Mouse (Mus musculus) embryonic facial prominence, embryonic 15.5 days (tissue): Measurements from ENCODE around the gene Kcnq5. TPM values are rescaled to one million over a fixed set of nuclear protein-coding genes. Genes with fewer than 3 reads are reported as not detected.
"Not testable (repeated sequence)": the region's sequence is repeated elsewhere in the genome, so short reads cannot be mapped to it uniquely, and the experiment has no call there.

Source experiments
- ATAC-seq: fragments of 200-750 bp; cut with Nextera tagmentation; 2 replicates; pipeline ENCODE4 v1.8.0; 2017; ENCODE audit warnings: low read depth, moderate TSS enrichment; ENCODE audit not compliant: insufficient number of reproducible peaks, low FRiP score, low TSS enrichment
- H3K27ac ChIP-seq: fragments of 300-500 bp; sonication (generic); replicated peaks from 2 replicates; pipeline ENCODE4 v1.5.1; 2015; ENCODE audit warnings: mild to moderate bottlenecking, inconsistent platforms
- H3K27me3 ChIP-seq: fragments of 300-500 bp; sonication (generic); 2 replicates; pipeline ENCODE4 v1.6.1; 2015; ENCODE audit warnings: inconsistent platforms
- H3K36me3 ChIP-seq: fragments of 300-500 bp; sonication (generic); 2 replicates; pipeline ENCODE4 v1.6.1; 2015; ENCODE audit warnings: mild to moderate bottlenecking, inconsistent platforms
- H3K4me1 ChIP-seq: fragments of 300-500 bp; sonication (generic); 2 replicates; pipeline ENCODE4 v1.6.1; 2015; ENCODE audit warnings: inconsistent platforms
- H3K4me2 ChIP-seq: fragments of 300-500 bp; sonication (generic); replicated peaks from 2 replicates; pipeline ENCODE4 v1.6.1; 2015; ENCODE audit warnings: mild to moderate bottlenecking, inconsistent platforms
- H3K4me3 ChIP-seq: fragments of 300-500 bp; sonication (generic); replicated peaks from 2 replicates; pipeline ENCODE4 v1.5.1; 2015; ENCODE audit warnings: mild to moderate bottlenecking, inconsistent platforms
- H3K9ac ChIP-seq: fragments of 300-500 bp; sonication (generic); 2 replicates; pipeline ENCODE4 v1.6.1; 2015; ENCODE audit warnings: inconsistent platforms
- H3K9me3 ChIP-seq: fragments of 300-500 bp; sonication (generic); replicated peaks from 2 replicates; pipeline ENCODE4 v1.6.1; 2016; ENCODE audit warnings: inconsistent platforms
- WGBS: fragments of 180-500 bp; shearing (Covaris S2); methylation state at CpG from one replicate; pipeline ENCODE4 v1.1.7; 2015; 5-methylcytosine and 5-hydroxymethylcytosine counted together
- polyA plus RNA-seq: library from polyadenylated mRNA; unstranded; fragments of >200 nt; fragmentation: Nextera tagmentation; extraction: Ambion mirVana; gene quantifications from 2 replicates; pipeline ENCODE4 v1.2.1, GENCODE M21; 2015

The Kcnq5 gene
- polyA plus RNA-seq, 1 experiment from 2014 or later = 1.8 TPM

DNA sequence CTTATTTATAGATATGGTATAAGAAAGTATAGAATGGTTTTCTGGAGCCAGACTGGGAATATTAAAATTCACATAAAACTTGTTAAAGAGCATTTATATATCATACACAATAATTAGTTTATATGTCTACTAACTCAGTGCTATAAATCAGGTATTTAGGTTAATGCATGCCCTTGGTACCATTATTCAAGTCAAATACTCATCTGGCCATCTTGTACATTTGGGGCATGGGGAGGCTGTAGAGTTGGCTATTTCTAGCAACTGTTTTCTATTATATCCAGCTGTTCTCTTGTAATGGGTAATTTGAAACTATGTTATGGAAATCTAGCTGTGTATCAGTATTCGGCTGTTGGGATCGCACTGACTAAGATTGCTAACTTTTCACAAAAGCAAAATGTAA is 339.3 kb downstream of the Kcnq5 start:
- Histone ChIP-seq H3K27me3 (no peaks in the 10 kb centered on the region), H3K36me3 (no peaks in the 10 kb centered on the region), H3K4me2 (no peak overlapping the region), H3K9me3 (no peaks in the 10 kb centered on the region), H3K4me1 (no peaks in the 10 kb centered on the region), H3K9ac (no peak overlapping the region), H3K4me3 (no peak overlapping the region), H3K27ac (no peak overlapping the region)
- 39% methylated on average over 2 of the region's 2 CpGs for WGBS
- no peak for ATAC-seq

DNA sequence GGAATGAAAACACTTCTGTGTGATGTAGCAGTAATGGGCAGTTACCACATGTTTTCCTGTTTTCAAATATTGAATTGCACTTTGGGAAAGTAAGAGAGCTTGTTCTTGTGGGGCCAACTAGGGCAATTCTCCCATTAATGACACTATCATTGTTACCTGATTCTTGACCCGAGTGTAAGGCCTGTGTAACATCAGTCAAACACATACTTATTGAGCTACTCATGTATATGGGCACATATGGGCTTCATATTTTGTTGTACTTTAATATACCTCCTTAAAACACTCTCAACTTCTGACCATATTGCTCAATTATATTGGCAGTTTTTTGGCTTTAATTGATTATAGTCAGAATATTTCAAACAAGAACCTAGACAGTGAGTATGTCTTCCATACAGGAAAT is 339.7 kb downstream of the Kcnq5 start:
- H3K27me3 ChIP-seq = no peaks in the 10 kb centered on the region
- no peak overlapping the region for H3K9ac ChIP-seq
- no peak overlapping the region for H3K4me2 ChIP-seq
- no peak for ATAC-seq
- no peaks in the 10 kb centered on the region for H3K9me3 ChIP-seq
- H3K4me1 ChIP-seq = no peaks in the 10 kb centered on the region
- H3K27ac ChIP-seq = no peak overlapping the region
- no peak overlapping the region for H3K4me3 ChIP-seq
- 70% methylated on average over 1 of the region's 1 CpGs for WGBS
- no peaks in the 10 kb centered on the region for H3K36me3 ChIP-seq

DNA sequence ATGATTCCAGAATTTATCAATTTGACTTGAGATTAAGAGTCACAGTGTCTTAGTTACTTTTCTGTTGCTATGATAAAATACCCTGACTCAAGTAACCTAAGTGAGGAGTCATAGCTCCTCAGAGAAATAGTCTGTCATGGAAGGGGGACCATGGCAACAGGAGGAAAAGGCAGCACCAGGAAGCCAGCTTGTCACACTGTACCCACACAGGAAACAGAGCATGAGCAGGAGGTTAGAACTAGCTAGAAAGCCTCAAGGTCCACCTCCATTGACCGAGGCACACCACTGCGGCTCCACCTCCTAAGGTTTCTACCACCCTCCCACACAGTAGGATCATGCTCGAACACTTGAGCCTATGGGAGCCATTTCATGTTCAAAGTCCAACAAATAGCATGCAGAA is 343.0 kb downstream of the Kcnq5 start:
- no peak overlapping the region for H3K9ac ChIP-seq
- WGBS = 90% methylated on average over 3 of the region's 3 CpGs
- H3K27me3 ChIP-seq = no peaks in the 10 kb centered on the region
- no peaks in the 10 kb centered on the region for H3K4me1 ChIP-seq
- H3K4me2 ChIP-seq = no peak overlapping the region
- no peak for ATAC-seq
- no peaks in the 10 kb centered on the region for H3K9me3 ChIP-seq
- H3K27ac ChIP-seq = no peak overlapping the region
- H3K36me3 ChIP-seq = no peaks in the 10 kb centered on the region
- H3K4me3 ChIP-seq = no peak overlapping the region

DNA sequence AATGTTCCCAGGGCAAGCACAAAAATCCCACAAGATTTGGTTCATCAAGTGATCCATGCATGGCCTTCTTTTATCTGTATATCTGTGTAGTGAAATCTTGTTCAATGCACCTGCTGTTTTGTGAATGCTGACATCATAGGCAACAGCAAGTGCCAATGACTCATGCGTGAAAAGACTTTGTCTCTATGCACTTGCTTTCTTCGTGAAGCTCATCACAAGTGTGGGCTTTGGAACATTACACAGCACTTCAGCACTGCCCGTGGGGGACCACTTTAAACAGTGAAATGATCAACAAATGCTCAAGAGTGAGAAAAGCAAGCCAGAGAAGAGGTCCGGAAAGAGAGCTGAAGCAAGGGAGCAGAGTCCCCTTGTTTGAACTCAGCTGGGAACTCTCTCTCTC is 345.1 kb downstream of the Kcnq5 start:
- Histone ChIP-seq H3K4me1 (no peaks in the 10 kb centered on the region), H3K4me3 (no peak overlapping the region), H3K4me2 (no peak overlapping the region), H3K36me3 (no peaks in the 10 kb centered on the region), H3K9me3 (no peaks in the 10 kb centered on the region), H3K27me3 (no peaks in the 10 kb centered on the region), H3K9ac (no peak overlapping the region), H3K27ac (no peak overlapping the region)
- ATAC-seq = no peak
- WGBS = 72% methylated on average over 4 of the region's 4 CpGs

DNA sequence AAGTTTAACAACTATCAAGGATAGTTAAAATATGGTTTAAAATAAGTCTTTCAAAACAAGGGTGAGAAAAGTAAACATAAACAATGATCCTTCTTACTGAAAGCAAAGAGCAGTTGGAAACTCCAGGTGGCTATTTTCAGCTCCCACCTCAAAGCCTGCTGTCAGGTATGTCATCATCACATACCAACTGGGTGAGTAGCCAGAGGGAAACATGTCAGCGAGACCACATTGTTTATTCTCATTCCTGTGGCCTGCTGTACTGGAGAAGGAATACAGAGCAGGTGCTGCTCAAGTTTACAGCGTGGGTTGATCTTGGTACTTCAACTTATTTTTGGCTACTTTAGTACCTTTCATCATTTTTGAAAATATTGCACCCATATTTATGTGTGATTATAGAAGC is 347.8 kb downstream of the Kcnq5 start:
- H3K27me3 ChIP-seq = no peaks in the 10 kb centered on the region
- H3K9ac ChIP-seq = no peak overlapping the region
- no peak overlapping the region for H3K27ac ChIP-seq
- H3K36me3 ChIP-seq = no peaks in the 10 kb centered on the region
- H3K4me3 ChIP-seq = no peak overlapping the region
- H3K9me3 ChIP-seq = no peaks in the 10 kb centered on the region
- H3K4me2 ChIP-seq = no peak overlapping the region
- no peak for ATAC-seq
- 53% methylated on average over 2 of the region's 2 CpGs for WGBS
- no peaks in the 10 kb centered on the region for H3K4me1 ChIP-seq

DNA sequence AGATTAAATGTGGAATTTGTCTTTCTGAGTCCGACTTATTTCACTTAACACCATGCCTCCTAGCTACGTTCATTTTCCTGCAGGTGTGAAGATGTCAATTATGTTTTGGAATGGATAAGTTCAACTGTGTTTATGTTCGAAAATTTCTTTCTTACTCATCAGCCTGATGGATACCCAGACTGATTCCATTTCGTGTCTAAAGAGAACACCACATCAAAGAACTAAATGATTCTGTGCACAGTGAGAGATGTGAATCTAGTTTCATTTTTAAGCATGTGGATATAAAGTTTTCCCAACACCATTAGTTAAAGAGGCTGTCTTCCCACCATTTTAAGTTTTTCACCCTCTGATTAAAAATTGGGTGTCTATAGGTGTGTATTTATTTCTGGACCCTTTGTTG is 357.7 kb downstream of the Kcnq5 start:
- Histone ChIP-seq H3K4me1 (no peaks in the 10 kb centered on the region), H3K36me3 (no peaks in the 10 kb centered on the region), H3K27me3 (no peaks in the 10 kb centered on the region), H3K4me2 (no peak overlapping the region), H3K9me3 (no peaks in the 10 kb centered on the region), H3K27ac (no peak overlapping the region), H3K4me3 (no peak overlapping the region), H3K9ac (no peak overlapping the region)
- WGBS = 54% methylated on average over 4 of the region's 4 CpGs
- ATAC-seq = no peak

DNA sequence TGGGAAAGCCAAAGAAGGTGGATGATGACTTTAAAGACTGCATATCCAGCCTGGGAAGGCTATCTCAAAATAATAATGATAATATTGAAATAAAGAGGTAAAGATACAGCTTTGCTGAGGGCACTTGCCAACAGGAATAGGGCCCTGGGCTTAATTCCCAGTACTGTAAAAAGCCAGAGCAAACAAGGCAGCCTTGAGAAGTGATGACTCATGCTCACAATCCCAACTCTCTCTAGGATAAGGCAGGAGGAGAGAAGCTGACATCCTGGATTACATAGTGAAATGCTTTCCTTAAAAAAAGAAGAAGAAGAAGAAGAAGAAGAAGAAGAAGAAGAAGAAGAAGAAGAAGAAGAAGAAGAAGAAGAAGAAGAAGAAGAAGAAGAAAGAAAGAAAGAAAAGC is 359.2 kb downstream of the Kcnq5 start:
- H3K4me2 ChIP-seq = no peak overlapping the region
- no peak for ATAC-seq
- H3K4me1 ChIP-seq = no peaks in the 10 kb centered on the region
- no peak overlapping the region for H3K9ac ChIP-seq
- H3K27ac ChIP-seq = no peak overlapping the region
- no peaks in the 10 kb centered on the region for H3K36me3 ChIP-seq
- H3K4me3 ChIP-seq = no peak overlapping the region
- H3K27me3 ChIP-seq = no peaks in the 10 kb centered on the region
- H3K9me3 ChIP-seq = no peaks in the 10 kb centered on the region

DNA sequence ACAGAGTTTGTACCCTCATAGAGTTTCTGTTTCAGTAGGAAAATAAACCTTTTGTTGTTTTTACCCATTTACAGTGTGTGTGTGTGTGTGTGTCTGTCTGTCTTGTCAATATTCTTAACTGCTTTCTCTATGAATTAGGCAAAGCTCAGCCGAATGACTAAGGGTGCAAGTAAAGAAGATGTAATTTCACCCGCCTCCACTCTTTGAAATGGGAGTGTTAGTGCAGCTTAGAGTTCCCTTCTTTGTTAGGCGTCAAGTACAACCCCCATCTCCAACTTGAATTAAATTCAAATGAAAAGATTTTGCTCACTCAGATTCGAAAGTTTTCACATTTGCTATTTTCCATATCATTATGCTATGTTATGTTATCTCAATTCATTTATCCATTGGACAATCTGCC is 361.1 kb downstream of the Kcnq5 start:
- no peak for ATAC-seq
- no peak overlapping the region for H3K9ac ChIP-seq
- H3K36me3 ChIP-seq = no peaks in the 10 kb centered on the region
- no peaks in the 10 kb centered on the region for H3K9me3 ChIP-seq
- no peak overlapping the region for H3K4me3 ChIP-seq
- no peaks in the 10 kb centered on the region for H3K4me1 ChIP-seq
- no peaks in the 10 kb centered on the region for H3K27me3 ChIP-seq
- 71% methylated on average over 4 of the region's 4 CpGs for WGBS
- no peak overlapping the region for H3K27ac ChIP-seq
- H3K4me2 ChIP-seq = no peak overlapping the region

DNA sequence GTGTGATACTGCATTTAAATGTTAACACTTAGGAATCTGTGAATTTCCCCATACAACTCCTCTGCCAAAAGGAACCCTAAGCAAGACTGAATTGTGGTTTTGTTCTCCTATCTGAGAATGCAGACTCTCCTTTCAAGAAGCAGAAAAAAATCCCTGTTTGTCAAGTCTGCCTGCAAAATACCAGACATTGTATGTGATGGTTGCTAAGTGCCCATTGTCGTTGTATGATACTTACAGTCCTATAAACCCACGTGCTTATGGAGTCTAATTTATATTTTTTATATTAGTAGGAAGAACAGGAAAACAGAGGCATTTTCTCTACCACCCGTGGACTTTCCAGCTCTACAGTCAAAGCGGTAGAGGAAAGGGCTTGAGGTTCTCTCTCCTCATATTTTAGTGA is 367.9 kb downstream of the Kcnq5 start:
- Histone ChIP-seq H3K4me2 (no peak overlapping the region), H3K4me1 (no peaks in the 10 kb centered on the region), H3K27ac (no peak overlapping the region), H3K9me3 (no peaks in the 10 kb centered on the region), H3K27me3 (no peaks in the 10 kb centered on the region), H3K36me3 (no peaks in the 10 kb centered on the region), H3K9ac (no peak overlapping the region), H3K4me3 (no peak overlapping the region)
- ATAC-seq = no peak
- WGBS = 72% methylated on average over 4 of the region's 4 CpGs

DNA sequence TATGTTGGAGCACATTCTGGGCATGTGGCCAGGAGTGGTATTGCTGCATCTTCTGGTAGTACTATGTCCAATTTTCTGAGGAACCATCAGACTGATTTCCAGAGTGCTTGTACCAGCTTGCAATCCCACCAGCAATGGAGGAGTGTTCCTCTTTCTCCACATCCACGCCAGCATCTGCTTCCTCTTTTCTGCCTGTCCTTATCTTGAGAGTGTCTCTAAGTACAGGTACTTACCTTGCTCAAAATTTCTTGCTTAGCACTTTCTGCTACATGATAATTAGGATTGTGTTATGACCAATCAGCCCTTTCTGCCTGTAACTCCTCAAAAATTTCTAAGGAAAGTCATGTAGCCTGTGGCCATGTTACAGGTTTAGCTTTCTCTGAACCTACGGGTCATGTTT is 394.3 kb downstream of the Kcnq5 start:
- not testable (repeated sequence) for H3K27me3 ChIP-seq, H3K4me2 ChIP-seq, H3K9me3 ChIP-seq, H3K4me3 ChIP-seq, H3K27ac ChIP-seq, H3K9ac ChIP-seq, H3K36me3 ChIP-seq, ATAC-seq, H3K4me1 ChIP-seq
- 79% methylated on average over 2 of the region's 2 CpGs for WGBS

DNA sequence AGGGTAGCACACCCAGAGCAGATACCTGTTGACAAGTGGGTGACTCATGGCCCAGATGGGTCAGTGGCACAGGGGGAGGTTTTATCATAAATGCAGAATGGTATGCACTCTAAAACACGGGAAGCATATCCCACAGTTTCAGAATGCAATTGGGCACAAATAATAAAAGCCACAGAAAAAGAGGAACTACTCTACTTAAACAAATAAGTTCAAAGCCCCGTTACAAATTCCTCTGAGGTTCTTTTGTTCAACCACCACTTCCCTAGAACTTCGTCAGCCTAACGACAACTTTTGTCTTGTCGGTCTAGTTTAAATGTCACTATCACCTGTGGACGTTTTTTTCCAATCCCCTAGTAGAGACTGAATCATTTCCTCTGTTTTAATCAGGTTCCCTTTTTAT is 407.1 kb downstream of the Kcnq5 start:
- no peaks in the 10 kb centered on the region for H3K4me1 ChIP-seq
- no peak overlapping the region for H3K4me2 ChIP-seq
- H3K27me3 ChIP-seq = no peaks in the 10 kb centered on the region
- no peaks in the 10 kb centered on the region for H3K36me3 ChIP-seq
- no peak overlapping the region for H3K4me3 ChIP-seq
- ATAC-seq = no peak
- no peak overlapping the region for H3K27ac ChIP-seq
- no peak overlapping the region for H3K9ac ChIP-seq
- 73% methylated on average over 6 of the region's 6 CpGs for WGBS
- H3K9me3 ChIP-seq = no peaks in the 10 kb centered on the region

DNA sequence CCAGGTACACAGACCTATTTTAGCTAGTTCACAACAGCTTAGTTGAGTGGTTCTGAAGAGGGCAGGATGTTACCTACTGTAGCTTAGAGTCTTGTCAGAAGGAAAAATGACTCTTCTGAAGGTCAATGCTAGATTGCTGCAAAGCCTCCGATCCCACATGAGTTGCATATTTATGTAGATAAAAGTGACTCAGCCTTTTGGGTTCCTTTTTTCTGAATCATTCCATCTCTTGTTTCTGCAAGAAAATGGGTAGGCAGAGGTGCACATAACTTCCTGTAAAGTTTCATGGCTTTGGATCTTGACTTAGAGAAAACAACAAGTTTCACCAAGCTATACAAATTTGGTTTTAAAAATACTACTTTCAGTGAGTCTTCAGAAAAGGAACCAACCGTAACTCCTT is 409.0 kb downstream of the Kcnq5 start:
- Histone ChIP-seq H3K27ac (no peak overlapping the region), H3K4me3 (no peak overlapping the region), H3K9me3 (no peaks in the 10 kb centered on the region), H3K9ac (no peak overlapping the region), H3K4me1 (no peaks in the 10 kb centered on the region), H3K36me3 (no peaks in the 10 kb centered on the region), H3K4me2 (no peak overlapping the region), H3K27me3 (no peaks in the 10 kb centered on the region)
- ATAC-seq = no peak
- 86% methylated on average over 2 of the region's 2 CpGs for WGBS

DNA sequence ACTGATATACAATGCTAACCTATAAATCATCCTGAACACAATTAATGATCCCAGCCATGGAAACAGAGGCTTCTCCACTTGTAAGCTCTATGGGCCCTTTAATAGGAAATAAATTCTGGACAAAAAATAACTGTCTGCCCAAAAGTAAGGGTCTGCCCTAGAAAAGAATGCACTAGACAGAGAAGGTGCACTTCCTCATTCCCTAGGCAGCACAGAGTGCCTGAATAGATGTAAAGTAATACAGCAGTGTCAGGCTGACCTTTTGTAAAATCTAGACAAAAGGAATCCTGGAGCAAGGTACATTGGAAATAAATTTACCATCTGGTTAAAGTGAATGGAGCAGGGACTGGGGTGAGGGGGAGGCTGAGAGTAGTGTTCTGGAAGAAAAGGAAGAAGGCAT is 417.8 kb downstream of the Kcnq5 start:
- Histone ChIP-seq H3K9ac (no peak overlapping the region), H3K4me3 (no peak overlapping the region), H3K27ac (no peak overlapping the region), H3K4me1 (no peaks in the 10 kb centered on the region), H3K36me3 (no peaks in the 10 kb centered on the region), H3K4me2 (no peak overlapping the region), H3K27me3 (no peaks in the 10 kb centered on the region), H3K9me3 (no peaks in the 10 kb centered on the region)
- no peak for ATAC-seq
